Mouse (Mus musculus): ENCODE measurements at regions not wholly inside any gene's neighbourhood (a gene's known extent, or its start where the extent isn't known, plus 50 kb on each side); places are given as distances from the start of the nearest gene placed in this dataset.

DNA sequence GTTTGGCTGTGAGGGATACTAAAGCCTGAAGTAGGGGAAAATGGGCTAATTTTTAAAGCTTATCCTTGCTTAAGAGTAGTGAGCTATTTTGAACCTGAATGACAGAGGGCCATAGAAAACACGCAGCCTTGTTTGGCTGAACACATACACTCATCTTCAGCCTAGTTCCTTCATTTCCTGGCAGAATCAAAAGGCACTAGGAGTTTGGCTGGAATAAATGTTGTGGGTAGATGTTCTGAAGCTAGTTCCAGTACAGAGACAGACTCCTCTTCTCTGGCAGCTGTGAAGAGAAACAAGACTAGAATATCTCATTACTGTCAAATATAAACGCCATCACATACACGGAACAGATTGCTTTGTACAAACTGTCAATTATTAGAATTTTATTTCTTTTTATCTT, 809.5 kb downstream of the Car8 start:
- no peak for DNase-seq (ENCODE audit: extremely low read depth, insufficient read length, low spot score)

DNA sequence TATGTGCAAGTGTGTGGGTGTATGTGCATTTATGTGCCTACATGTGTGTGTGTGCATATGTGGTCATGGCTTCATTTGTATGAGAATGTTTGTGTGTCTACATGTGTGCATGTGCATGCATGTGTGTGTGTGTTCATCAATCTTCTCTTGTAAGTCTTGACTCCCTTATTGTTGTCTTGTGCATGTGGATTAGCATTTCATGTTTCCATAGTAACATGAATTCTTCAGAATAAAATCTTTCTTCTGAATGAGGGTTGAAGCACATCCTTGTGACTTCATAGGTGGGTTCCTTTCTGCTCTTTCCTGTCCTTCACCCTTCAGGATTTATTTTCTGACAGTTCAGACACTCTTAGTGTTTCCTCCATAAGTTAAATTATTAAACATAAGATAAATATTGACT, 814.8 kb downstream of the Car8 start:
- no peak for DNase-seq (ENCODE audit: extremely low read depth, insufficient read length, low spot score)

DNA sequence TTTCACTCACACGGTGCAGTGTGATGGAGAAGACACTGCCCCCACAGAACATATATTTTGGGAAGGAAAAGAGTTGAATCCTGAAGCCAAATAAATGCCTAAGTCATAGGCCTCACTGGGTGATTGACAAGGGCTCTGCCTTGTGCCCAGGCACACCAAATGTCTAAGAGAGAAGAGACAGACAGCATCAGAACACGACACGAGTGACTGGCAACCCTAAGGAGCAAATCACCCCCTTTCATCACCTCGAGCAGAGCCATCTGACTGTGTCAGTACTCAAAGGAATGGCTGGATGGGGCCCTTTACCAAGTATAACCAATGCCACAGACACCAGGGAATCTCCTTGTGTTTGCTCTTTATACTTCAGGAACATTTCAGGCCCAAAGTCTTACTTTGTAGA, 815.6 kb downstream of the Car8 start:
- no peak for DNase-seq (ENCODE audit: extremely low read depth, insufficient read length, low spot score)

- no peak for DNase-seq (ENCODE audit: extremely low read depth, insufficient read length, low spot score)
These were observed 816.1 kb downstream of the Car8 start for GRCm38 (mm10) chr4:7422787-7423186.

GRCm38 (mm10) chr4:7414301-7414700, 824.5 kb downstream of the Car8 start:
- no peak for DNase-seq (ENCODE audit: extremely low read depth, insufficient read length, low spot score)

DNA sequence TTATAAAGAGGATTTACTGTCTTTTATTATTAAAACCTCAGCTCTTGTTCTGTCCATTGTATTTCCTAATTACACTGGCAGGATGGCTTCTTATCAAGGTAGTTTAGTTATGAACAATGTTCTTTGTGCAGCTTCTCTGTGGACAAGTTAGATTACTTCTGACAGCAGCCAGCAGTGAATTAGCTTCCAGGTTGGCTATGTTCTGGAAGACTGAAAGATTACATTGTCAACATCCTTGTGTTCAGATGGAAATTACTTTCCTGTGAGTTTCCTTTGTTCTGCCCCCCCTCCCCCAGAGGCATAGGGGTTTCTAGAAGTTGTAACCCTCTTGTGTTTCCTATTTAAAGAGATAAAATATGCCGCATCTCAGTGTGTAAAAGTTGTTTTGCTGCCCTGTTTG, 846.1 kb downstream of the Car8 start:
- no peak for DNase-seq (ENCODE audit: extremely low read depth, insufficient read length, low spot score)

DNA sequence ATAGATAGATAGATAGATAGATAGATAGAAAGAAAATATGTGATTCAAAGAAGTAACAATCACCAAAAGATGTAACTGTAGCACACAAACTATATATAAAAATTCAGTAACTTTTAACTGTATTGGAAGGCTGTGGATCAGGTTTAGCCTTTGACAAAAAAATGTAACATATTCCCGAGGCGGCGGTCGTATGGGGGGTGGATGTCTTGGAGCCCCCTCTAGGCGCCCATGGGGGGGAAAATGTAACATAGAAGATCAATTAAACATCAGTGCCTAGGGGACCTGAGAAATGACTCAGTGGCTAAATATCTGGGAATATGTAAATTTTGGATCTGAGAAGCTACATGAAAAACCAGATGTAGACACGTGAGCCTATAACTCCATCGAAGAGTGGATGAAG, 847.2 kb downstream of the Car8 start:
- no peak for DNase-seq (ENCODE audit: extremely low read depth, insufficient read length, low spot score)

DNA sequence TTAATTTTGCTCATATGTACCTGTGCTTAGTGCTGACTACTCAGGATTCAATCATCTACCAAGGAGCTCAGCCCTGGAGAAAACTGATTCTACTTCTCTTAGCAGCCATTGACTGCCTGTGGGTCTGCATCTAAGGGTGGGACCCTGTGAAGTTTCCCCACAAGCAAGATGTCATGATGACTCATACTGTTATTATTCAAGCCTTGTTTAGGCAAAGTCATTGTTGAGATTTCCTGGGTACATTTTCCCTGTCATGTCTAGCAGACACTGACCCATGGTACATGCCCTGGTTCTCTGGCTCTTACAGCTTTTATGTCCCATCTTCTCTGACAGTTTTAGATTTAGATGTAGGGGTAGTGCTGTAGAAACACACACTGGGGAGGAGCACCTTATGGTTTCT, 853.8 kb downstream of the Car8 start:
- DNase-seq (ENCODE audit: extremely low read depth, insufficient read length, low spot score), result no peak

DNA sequence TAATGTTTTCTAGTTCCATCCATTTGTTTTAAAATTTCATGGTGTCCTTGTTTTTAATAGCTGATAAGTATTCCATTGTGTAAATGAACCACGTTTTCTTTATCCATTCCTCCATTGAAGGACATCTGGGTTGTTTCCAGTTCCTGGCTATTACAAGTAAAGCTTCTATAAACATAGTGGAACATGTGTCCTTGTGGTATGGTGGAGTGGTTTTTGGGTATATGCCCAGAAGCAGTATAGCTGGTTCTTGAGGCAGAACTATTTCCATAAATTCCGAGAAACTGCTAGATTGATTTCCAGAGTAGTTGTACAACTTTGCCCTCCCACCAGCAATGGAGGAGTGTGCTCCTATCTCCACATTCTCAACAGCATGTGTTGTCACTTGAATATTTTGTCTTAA, 858.8 kb downstream of the Car8 start:
- no peak for DNase-seq (ENCODE audit: extremely low read depth, insufficient read length, low spot score)

GRCm38 (mm10) chr4:7364238-7365040, 874.4 kb downstream of the Car8 start:
- DNase-seq (ENCODE audit: extremely low read depth, insufficient read length, low spot score), result no peak

GRCm38 (mm10) chr4:7363508-7363907, 875.3 kb downstream of the Car8 start:
- no peak for DNase-seq (ENCODE audit: extremely low read depth, insufficient read length, low spot score)

DNA sequence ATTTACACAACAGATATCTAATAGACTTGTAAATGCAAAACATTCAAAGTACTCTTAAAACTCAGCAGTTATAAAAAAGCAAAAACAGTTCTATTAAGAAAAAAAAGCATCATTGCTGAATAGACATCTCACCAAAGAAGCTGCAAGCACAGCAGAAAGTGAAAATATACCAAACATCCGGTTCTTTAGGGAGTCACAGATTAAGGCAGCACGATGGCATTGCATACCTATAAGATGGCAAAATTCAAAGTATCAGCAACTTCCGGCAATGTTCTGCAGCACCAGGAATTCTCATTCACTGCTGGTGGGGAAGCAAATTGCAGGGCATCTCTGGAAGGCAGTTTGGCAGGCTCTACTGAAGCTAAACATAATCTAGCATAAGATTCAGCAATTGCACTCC, 882.6 kb downstream of the Car8 start:
- DNase-seq (ENCODE audit: extremely low read depth, insufficient read length, low spot score), result no peak

GRCm38 (mm10) chr4:7347317-7347716, 891.5 kb downstream of the Car8 start:
- DNase-seq (ENCODE audit: extremely low read depth, insufficient read length, low spot score), result no peak

DNA sequence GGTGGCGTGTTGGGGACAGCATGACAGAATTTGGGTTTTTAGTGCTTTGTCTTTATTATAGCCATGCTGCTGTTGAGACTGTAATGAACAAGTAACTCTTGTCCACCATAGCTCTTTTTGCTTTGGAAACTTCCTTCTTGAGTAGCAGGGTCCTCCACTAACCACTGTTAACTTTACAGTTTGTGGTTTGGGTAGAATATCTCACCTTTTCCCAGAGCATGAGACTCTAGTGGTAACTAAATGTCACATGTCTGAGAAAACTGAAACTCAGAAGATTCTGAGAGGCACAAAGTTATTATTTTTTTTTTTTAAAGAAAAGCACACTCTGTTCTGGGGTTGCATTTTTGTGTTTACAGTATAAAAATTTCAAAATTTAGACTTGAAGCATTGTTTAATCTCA, 897.7 kb downstream of the Car8 start:
- DNase-seq (ENCODE audit: extremely low read depth, insufficient read length, low spot score), result no peak

DNA sequence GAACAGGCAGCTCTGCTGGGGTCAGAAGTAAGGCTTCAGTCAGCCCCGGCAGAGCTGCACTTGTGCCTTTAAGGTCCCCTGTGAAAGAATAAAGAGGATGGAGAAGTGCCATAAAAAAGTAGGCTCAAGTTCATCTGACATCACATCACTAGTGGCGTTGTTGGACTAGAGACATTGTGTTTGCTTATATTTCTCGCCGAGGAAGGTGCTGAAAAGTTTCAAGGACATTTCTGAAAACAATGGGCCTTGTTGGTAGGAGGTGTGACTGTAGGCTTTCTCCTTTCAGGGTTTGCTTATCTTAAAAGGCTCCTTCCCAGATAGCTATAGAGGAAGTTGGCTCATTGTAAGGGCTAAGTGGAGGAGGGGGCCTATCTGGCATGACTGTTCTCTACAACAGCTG, 924.6 kb downstream of the Car8 start:
- DNase-seq (ENCODE audit: extremely low read depth, insufficient read length, low spot score), result no peak

GRCm38 (mm10) chr4:7313219-7313618, 925.6 kb downstream of the Car8 start:
- no peak for DNase-seq (ENCODE audit: extremely low read depth, insufficient read length, low spot score)

- DNase-seq (ENCODE audit: extremely low read depth, insufficient read length, low spot score), result no peak
These were observed 926.7 kb downstream of the Car8 start for GRCm38 (mm10) chr4:7312160-7312559.

DNA sequence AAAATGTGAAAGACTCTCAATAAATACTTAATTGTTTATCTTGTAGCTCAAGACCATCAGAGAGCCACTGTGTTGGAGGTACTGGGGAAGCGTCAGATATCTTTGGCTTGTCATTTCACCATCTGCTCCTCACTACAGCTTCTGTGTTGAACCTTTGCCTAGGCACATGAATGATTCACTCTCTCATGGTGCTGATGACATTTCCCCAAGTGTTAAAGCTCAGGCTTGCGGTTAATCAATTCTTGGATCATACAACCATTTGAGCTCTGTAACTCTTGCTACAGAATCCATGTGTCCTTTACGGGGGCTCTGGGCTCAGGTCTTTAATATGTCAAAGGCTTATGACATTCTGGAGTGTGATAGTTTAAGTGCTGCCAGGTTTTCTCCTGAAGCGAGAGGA, 969.8 kb downstream of the Car8 start:
- no peak for DNase-seq (ENCODE audit: extremely low read depth, insufficient read length, low spot score)

DNA sequence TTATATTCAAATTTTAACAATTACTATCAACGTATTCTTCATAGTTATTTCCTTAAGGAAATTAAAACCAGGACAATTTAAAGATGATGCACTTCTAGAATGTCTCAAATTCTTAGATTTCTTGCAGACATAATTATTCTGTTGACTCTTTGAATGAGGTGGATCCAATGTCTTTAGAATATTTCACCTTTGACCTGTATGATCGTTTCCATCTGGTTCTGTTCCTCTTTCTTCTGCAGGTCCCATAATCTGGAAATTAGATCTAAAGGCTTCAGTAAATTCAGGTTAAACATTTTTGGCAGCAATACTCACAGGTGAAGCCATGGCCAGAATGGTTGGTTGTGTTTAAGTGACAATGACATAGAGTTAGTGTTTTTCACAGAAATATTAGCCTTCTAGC, 982.4 kb downstream of the Car8 start:
- no peak for DNase-seq (ENCODE audit: extremely low read depth, insufficient read length, low spot score)

DNA sequence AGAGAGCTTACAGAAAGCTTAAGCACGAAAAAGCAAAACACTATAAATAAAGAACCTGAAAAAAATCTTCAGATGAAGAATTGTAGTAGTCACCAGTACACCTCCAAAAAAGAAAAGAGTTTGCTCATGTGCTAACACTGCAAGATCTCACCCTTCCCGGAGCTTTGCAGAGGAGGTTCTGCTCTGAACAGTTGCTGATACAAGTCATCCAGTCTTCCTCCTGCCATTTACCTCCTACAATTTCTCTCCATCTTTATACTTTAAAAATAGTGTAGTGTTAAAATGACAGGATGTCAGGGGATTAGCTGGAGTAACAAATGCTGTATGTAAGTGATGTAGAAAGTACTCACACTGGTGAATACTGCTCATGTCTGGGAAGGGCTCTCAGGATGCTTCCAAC, 985.2 kb downstream of the Car8 start:
- DNase-seq (ENCODE audit: extremely low read depth, insufficient read length, low spot score), result no peak

GRCm38 (mm10) chr4:7251641-7252040, 987.2 kb downstream of the Car8 start:
- no peak for DNase-seq (ENCODE audit: extremely low read depth, insufficient read length, low spot score)

DNA sequence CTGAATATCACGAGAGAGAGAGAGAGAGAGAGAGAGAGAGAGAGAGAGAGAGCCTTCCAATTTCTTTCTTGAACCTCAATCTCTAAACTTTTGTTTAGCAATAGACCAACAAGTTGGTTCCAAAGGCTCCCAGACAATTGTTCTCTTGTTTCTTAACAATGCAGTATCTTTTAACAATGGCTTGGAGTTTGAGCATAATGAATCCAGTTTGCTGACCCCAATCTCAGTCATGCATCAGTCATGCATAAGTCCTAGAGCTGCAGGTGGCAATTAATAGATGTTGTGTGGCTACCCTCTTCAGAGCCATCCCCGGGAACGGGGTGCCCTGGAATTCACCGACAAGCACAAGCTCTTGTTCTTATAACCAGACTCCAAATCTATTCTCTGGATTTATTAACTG, 991.0 kb downstream of the Car8 start:
- DNase-seq (ENCODE audit: extremely low read depth, insufficient read length, low spot score), result no peak

DNA sequence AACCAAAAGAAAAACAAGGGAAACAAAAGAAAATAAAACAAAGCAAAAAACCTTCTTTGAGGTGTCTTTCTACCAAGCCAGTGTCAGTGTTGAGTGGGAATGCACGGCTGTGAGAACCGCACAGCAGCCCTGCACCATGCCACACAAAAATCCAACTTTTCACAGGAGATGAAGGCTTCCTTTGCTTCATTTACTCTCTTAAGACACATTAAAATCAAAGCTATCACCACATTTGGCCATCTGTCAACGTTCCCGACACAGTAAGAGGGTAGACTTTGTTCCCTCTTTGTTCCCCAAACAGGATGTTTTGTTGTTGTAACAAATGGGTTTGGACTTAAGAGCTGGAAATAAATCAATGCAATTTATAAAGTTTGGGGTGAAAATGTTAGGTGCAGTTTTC, 991.6 kb downstream of the Car8 start:
- no peak for DNase-seq (ENCODE audit: extremely low read depth, insufficient read length, low spot score)
